Mouse (Mus musculus) spleen, adult 2 months (tissue): ENCODE measurements around the gene Itpr1.

Experiments used
- CTCF ChIP-seq: fragments of 200-500 bp; IDR thresholded peaks from 2 replicates; pipeline ENCODE4 v1.5.1; 2011; ENCODE audit warnings: mild to moderate bottlenecking, inconsistent platforms; ENCODE audit not compliant: insufficient read depth, insufficient read length, insufficient replicate concordance; ENCODE audit errors: extremely low read depth
- POLR2A ChIP-seq: fragments of 200-500 bp; IDR thresholded peaks from 2 replicates; pipeline ENCODE4 v1.6.1; 2011; ENCODE audit warnings: low read depth, low read length, inconsistent platforms

GRCm38 (mm10) chr6:108435467-108435866, 222.6 kb downstream of the Itpr1 start:
- no peak for TF ChIP-seq CTCF
- no peak for TF ChIP-seq POLR2A
